Mouse (Mus musculus): ENCODE data around the gene Erc2.
"Not testable (repeated sequence)": the region's sequence is repeated elsewhere in the genome, so short reads cannot be mapped to it uniquely, and the experiment has no call there.

Erc2 gene

DNA sequence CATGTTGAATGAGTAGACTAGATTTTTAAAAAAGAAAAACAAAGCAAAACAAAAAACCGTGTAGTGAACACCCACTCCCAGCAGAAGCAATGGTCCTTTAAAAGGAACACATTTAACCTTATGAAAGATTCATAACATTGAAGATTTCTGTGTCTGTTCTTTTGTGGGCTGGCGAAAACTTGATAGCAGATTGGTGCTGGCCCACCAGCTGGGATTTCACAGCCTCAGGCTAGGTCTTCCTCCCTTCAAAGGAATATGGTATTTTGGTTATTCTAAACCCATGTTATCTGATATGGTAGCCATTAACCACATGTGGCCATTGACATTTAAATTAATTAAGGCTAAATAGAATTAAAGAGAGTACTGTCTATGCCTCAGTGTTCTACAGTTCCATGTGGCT is 205.9 kb downstream of the Erc2 start:
- DNase-seq (ENCODE audit: low spot score in 2 of 2): no peak

DNA sequence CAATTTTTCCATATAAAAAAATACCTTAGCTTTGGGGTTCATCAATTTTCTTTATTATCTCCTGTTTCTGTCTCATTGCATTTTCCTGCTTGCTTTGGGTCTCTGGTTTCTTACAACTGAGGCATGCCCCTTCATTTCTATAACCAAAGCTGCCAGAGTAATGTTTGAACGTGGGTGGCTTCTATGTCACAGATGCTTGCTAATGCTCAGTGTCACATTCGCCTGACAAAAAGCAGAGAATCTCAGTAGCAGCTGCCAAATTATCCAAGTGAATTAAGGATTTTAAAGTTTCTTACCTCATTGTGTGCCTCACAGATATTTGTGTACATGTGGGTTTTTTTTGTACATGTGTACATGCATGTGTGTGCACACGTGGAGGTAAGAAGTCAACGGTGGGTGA is 210.0 kb downstream of the Erc2 start:
- DNase-seq (ENCODE audit: low spot score in 2 of 2): no peak

DNA sequence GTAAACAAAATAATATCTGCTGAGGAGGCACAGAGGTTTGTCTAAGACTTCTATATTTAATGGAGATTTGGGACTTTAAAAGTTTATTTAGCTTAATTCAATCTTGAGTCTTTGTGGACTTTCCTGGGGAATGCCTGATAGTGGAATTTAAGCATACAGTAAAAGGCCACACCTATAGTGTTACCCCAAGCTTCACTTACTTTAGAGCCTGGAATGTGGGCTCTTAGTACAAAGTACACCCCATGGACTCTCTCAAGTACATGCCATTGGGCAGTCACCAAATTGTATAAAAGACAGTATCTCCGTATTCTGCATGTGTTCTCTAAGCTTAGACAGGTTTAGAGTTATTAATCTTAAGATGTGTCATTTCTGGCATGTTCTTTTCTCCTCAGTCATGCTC is 213.1 kb downstream of the Erc2 start:
- DNase-seq (ENCODE audit: low spot score in 2 of 2): no peak

DNA sequence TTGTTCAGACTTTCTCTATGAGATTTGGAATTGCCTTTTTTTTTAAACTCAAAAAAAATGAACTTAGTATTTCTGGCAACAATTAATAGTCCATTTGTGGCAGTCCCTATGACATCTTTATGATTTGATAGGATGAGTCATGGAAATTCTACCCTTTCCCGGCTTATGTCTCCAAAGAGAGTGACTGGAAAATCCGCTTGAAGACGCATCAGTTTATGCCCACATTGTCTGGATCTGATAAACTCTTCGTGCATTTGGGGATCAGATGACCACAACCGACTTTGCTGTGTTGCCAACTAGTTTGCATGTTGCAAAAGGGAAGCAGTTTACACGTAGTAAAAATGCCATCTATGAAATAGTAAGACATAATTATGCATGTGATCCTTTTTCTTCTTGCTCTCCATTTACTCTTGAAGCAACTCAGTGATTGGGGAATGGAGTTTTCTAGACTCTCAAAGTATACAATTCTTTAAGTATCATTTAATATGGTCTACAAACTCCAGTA is 215.4 kb downstream of the Erc2 start:
- no peak for DNase-seq (ENCODE audit: low spot score in 2 of 2)

DNA sequence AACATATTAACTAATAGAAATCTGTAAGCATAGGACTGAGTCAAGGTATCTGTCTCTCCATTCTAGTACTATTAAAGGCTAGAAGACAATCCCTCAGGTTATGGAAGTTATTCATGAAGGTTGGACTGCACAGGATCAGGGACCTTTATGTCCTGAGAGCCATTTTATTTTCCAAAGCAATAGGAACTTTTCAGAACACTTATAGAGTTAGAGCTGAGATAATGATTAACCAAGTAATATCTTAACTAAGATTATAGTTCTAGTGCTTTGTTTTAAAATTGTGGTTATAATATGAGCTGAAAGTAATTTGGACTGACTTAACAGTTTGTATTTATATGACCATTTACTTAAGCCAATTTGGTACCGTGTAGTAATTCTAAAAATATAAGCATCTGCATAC is 217.9 kb downstream of the Erc2 start:
- no peak for DNase-seq (ENCODE audit: low spot score in 2 of 2)

DNA sequence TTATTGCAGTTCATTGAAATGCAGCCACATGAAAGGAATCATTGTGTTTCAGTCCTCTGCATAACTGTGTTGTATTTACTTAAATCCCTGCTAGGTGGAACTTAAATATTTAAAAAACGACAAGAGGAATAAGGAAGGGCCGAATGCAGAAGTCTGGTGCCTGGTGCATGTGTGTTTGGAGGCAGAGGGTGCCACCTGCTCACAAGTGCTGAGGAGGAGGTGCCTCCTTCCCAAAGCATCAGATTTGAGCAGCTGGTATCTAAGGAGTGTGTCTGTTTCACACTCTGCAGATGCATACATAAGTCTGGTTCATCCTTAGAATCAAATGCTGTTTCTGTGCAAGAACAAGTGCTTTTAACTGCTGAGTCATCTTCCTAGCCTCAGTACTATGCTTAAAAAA is 224.6 kb downstream of the Erc2 start:
- DNase-seq (ENCODE audit: low spot score in 2 of 2): peak; percentile 61 to 76

DNA sequence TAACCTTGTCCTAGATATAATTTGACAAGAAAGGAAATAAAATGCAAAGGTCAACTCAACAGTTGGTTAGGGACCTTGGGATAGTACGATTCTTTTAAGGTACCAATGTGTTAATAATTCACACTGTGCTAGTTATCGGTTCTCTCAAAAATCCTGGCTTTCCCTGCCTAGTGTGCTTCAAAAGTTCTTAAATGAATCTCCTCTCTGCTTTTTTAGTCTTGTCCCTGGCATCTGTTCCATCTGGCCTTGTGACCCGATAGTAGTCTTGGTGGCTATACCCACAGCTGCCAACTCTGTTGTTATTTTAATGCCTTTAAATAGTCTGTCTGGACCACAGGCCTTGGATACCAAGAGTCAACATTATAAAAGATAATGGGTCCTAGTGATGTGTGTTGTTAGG is 225.1 kb downstream of the Erc2 start:
- no peak for DNase-seq (ENCODE audit: low spot score in 2 of 2)

DNA sequence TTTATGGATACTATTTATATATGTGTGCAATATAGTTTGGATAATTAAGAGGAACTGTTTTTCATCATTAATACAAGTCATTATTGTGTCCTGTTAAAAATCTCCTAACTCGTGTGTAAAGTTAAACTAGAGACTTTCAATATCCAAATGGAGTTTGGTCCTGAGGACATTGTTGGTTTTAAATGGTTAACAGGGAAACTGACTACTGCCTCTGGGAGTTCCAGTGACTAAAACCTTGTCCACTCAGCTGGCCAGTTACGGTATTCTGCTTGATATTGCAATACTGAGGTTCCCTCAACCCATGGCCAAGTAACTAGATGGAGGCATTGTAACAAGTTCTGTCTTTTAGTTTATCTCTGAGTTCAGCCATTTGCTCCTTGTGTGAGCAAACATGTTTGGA is 229.0 kb downstream of the Erc2 start:
- no peak for DNase-seq (ENCODE audit: low spot score in 2 of 2)

DNA sequence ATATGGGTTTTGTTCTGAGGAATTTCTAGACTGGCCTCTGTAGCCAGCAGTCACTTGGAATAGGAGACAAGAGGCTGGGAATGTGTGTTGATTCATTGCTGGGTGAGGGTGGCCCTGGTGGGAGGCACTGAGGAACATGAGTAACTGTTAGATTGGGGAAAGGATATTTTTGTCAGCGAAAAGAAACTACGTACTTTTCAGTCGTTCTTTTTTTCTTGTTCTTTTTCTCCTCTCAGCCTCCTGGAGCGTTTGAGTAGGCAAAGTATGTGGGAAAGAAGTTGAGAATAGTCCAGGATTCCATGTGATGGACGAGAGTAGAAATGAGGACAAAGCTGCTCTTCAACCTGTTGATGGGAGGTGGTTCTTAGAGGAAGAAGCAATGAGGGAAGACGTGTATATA is 230.4 kb downstream of the Erc2 start:
- peak; percentile 46 to 48 for DNase-seq (ENCODE audit: low spot score in 2 of 2)

DNA sequence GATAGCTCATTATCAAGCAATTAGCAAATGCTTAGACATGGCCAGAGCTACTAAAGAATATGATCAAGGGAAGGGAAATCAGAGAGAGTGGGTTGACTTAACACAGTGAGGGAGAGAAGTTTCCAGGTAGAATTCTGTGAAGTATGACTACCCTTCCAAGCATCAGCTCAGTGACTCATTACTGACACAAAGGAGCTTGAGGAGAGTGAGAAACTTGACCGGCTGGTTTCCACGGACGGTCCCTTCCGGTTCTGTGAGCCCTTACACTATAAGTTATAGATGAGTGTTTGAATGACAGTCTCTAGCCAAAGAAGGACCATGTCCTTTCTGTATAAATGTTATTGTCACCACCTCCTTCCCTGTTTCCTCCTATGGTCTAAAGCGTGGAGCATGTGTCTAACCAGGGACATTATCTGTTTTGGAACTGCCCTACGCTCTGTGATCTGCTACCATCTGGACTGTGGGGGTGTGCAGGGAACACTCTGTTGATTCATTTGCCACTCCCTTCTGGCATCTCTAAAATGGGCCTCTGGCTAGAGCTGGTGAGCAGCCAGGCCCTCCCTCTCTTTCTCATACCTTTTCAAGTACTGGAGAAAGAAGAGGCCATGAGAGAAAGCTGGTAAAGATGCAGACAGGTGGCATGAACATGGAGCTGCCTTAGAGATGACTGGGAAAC is 238.3 kb downstream of the Erc2 start:
- peak; percentile 81 to 90 for DNase-seq (ENCODE audit: low spot score in 2 of 2)

DNA sequence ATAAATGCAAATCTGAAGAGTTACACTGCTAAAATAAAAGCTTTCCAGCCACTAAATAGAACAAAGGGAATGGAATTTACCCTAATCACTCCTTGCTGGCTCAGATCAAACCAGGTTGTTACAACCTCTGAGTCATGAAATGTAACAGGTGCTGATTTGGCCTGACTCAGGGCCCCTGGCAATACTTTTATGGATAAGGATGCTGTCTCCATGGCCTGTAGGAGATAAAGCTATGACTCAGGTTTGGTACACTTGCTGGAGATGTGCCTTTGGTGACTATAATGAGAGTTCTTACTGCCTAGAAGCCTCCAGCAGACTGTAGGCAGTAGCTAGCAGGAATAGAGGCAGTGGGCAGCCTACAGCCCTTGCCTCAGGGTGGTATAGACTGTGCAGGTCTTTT is 240.1 kb downstream of the Erc2 start:
- peak; percentile 34 to 42 for DNase-seq (ENCODE audit: low spot score in 2 of 2)

DNA sequence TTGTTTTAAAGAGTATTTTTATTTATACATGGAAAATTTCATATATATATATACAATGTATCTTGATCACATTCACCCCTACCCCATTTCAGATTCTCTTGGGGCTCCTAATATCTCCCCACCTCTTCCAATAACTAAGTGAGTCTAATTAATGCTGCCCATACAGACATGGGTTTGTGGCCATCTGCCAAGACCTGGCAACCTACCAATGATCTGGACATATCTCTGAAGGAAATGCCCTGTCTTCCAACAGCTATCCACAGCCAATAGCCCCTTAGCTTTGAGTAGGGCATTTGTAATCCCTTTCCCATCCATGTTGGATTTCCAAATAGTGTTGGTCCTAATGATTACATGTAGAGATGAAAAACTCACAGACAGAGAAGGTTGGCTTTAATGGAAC is 245.2 kb downstream of the Erc2 start:
- DNase-seq (ENCODE audit: low spot score in 2 of 2): no peak

DNA sequence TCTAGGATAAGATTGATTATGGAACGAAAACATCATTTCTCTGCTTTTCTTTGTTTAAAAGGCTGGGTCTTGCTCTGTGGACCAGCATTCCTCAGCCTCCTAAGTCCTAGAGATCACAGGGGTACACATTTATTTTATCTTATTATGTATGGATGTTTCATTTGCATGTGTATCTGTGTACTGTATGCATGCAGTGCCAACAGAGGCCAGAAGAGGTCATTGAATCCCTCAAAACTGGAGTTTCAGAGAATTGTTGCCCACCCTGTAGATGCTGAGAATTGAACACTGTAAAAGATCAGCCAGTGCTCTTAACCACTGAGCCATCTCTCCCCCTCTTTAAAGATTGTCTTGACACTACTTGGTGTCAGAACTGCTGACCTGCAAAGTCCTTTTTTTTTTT is 251.4 kb downstream of the Erc2 start:
- no peak for DNase-seq (ENCODE audit: low spot score in 2 of 2)

DNA sequence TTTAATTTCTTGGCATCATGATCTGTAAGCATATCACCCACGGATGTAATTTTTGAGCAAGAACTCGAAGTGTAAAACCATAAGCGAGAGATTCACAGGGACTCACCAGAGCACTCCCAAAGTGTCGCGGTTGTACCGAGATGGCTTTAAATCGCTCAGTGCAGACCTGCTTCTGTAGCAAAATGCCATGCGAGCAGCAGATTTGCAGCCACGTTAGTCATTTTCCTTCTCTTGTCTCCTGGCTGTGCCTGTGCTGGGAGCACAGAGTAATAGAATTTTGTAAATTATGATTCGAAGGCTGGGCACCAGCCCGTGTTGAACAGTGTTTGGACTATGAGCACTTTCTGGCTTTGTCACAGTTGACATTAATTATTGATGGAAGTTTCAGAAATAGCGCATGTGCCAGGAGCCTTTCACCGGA is 253.8 kb downstream of the Erc2 start:
- DNase-seq (ENCODE audit: low spot score in 2 of 2): peak; percentile 67 to 75

DNA sequence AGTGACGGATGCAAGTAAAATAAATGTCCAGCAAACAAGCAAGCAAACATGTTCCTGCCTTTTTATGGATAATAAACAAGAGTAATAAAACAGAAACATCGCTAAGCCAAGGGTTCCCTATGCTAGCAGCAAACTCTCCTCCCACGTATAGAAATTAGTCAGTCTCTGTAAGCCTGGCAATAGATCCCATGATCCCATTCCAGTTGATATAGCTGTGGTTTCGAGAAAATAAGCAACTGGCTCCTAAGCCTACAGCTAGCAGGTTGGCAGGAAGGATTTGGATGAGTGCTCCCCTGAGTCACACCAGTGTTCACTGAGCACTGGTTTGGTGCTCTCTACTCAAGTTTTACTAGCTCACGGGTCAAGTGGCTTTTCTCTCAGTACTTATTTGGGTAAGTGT is 259.7 kb downstream of the Erc2 start:
- no peak for DNase-seq (ENCODE audit: low spot score in 2 of 2)

DNA sequence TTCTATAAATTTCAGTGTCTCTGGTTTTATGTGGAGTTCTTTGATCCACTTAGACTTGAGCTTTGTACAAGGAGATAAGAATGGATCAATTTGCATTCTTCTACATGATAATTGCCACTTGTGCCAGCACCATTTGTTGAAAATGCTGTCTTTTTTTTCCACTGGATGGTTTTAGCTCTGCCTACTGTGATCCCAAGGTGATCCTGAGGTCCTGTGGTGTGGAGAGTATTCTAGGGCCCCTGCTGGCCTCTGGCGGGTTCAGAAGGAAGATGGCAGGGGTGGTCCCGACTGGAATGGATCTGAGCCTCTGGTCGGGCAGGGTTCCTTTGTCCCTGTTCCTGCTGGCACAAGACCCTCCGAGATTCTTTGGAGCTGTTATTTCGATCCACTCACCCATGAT is 264.1 kb downstream of the Erc2 start:
- not testable (repeated sequence) for DNase-seq (ENCODE audit: low spot score in 2 of 2)

DNA sequence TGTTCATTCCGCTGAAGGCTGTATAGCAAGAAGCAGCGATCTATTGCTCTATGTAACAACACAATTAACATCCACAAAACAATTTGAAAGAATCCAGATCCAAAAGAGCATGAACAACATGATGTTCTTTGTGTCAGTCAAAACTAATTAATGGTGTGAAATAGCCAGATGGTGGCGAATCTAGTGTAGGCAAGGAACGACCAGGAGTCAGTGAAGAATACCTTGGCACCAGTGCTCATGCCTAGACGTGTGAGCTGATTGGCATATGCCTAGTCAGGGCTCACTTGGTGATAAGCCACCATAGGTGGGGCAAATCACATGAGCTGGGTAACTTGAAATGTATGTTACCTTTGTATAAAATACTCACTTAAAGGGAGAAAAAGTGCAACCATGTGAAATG is 265.3 kb downstream of the Erc2 start:
- no peak for DNase-seq (ENCODE audit: low spot score in 2 of 2)

DNA sequence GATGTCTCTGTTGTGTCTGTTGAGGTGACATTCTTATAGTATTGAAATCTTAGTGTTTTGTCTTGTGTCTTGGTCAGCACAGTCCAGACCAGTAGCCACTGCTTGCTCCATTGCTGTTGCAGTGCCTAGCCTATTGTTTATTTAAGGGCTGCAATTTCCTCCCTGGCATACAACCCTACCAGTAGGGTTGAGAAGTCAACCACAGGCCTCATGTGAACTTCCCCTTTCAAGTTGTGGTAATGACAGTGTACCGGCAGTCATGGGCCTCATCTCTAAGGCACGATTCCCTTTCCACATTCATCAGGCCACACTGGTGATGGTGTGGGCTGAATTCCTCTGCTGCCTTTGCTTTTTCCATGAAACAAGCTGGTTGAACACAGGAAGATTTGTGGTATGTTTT is 267.4 kb downstream of the Erc2 start:
- no peak for DNase-seq (ENCODE audit: low spot score in 2 of 2)

DNA sequence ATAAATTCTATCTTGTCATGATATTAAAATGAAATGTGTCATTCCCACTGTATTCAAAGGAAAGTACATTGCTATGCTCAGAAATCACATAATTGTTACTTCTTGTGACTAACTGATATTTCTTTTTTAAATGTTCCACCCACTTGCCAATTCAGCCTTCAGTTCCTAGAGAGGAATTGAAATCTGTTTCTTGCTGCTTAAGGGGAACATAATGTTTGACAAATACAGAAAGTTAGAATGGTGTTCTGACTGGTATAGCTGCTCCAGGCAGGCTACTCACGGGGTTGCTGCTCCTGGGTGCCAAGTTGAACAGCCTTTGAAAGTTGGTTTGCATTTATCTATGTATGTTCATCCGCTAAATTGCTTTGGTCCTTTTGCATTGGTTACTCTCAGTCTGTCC is 270.2 kb downstream of the Erc2 start:
- DNase-seq (ENCODE audit: low spot score in 2 of 2): no peak

DNA sequence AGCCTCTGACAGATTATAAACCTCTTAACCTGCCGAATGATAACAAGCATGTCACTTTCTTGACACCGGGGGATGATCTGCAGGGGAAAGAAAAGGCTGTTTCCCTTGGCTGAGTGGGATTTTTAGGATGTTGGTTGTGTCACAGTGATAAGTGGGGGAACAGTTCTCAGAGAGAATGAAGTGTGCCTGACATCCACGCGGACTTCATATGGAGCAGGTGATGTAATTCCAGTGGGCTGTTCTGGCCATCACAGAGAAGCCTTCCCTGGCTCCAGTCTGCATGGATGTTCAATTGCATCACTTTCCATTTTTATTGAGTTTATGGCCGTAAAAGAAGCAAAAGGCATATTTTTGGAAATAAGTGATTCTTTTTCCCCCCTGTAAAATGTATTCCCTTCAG is 279.5 kb downstream of the Erc2 start:
- no peak for DNase-seq (ENCODE audit: low spot score in 2 of 2)

DNA sequence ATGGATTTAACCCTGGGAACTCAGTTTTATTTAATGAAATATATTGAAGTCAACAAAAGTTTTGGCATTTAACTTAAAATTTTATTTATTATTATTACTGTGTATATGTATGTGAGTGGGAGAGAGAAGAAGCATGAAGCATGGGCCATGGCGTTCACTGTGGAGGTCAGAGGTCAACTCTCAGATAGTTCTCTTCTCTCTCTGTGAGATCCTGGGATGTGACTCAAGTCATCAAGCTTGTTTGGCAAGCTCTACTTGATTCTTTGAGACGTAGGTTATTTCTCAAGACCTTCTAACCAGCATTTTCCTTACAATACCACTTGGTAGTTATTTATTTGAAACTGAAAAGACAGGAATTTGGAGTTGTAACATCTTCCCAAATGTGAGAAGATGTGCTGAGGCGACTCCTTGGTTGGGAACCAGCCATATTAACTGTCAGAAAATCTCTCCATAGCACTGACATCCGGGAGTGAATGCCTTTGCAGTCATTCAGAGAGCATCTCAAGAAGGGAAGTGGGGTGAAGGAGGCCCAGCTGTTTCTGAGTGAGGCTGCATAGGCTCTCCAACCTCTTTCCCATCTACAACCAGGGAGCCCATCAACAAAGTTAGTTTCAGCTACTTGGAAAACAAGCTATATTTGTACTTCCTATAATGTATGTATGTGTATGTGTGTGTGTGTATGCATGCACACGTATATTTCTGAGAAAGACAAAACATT is 299.6 kb downstream of the Erc2 start:
- no peak for DNase-seq (ENCODE audit: low spot score in 2 of 2)

DNA sequence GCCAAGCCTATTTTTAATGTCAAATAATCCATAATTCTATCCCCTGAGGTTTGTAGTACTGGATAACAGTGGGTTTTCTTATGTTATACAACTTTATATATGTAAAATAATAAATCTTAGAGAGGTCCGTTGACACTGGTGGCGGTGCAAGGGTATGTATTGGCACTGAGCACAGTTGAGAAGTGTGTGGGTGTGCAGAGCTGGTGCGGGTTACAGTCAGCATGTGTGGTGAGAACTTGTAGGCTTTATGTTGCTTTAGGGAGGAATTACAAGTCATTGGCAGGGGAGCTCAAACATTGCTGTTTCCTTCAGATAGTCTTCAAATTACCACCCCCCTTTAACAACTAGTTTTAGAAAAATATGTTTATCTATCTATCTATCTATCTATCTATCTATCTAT is 305.1 kb downstream of the Erc2 start:
- DNase-seq (ENCODE audit: low spot score in 2 of 2): no peak

DNA sequence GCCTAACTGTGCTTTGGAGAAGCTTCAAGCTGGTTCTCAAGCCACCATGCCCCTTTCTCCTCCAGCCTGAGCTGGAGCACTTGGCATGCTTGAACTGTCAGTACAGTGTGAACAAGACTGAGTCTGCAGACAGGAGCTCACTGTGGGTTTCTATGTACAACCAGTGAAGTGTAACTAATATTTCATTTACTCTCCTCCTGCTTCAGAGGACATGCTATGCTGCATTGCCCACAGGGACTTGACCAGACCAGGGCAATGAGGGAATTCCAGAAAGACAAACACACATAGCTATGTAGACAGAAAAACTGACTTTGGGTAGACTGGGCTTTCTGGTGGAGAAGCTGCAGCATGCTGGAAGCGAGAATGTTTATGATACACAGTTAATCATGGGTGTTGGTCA is 311.3 kb downstream of the Erc2 start:
- no peak for DNase-seq (ENCODE audit: low spot score in 2 of 2)

DNA sequence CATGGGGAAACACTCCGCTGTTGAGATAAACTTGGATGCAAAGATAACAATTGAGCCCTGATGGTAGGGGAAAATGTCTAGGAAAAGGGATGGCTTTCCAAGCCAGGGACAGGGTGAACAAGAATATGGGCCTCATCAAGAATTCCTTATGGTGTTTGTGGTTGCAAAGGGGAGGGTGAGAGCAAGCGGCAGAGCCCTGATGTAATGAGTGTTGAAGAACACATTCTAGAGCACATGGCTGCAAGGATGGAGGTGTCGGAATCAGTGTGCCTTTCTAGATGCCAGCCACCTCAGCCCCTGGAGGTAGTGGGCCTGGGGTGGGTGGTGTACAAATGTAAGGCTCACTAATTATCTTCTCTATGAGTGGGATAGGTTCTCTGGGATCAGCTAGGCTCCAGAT is 313.5 kb downstream of the Erc2 start:
- no peak for DNase-seq (ENCODE audit: low spot score in 2 of 2)
